Mouse (Mus musculus): ENCODE results near the gene C1ql2. TPM values are rescaled to one million over a fixed set of nuclear protein-coding genes. Genes with fewer than 3 reads are reported as not detected.
A peak's percentile ranks its signal among the peaks of the same experiment; 100 is the strongest.

The C1ql2 gene
- total RNA-seq (2017): not detected in 3 replicates

- no peak for ATAC-seq (replicated peaks; ENCODE audit: insufficient number of reproducible peaks, low FRiP score, low TSS enrichment, poor library complexity, severe bottlenecking)
Observed at GRCm38 (mm10) chr1:120340419-120341171, at the start of gene C1ql2. Gene C1ql2, plus strand, starts transcription at chr1:120340582.

GRCm38 (mm10) chr1:120291709-120292108 lies 48.7 kb upstream of the C1ql2 start:
- no peak for ATAC-seq (replicated peaks; ENCODE audit: insufficient number of reproducible peaks, low FRiP score, low TSS enrichment, poor library complexity, severe bottlenecking)

- peak; percentile 53; the same call in 1 of the 2 replicates for ATAC-seq (replicated peaks; ENCODE audit: insufficient number of reproducible peaks, low FRiP score, low TSS enrichment, poor library complexity, severe bottlenecking)
Observed at GRCm38 (mm10) chr1:120293803-120294202, 46.6 kb upstream of the C1ql2 start.

GRCm38 (mm10) chr1:120296936-120297335 lies 43.4 kb upstream of the C1ql2 start:
- no peak for ATAC-seq (replicated peaks; ENCODE audit: insufficient number of reproducible peaks, low FRiP score, low TSS enrichment, poor library complexity, severe bottlenecking)

GRCm38 (mm10) chr1:120305801-120306200 lies 34.6 kb upstream of the C1ql2 start:
- no peak for ATAC-seq (replicated peaks; ENCODE audit: insufficient number of reproducible peaks, low FRiP score, low TSS enrichment, poor library complexity, severe bottlenecking)

- ATAC-seq (replicated peaks; ENCODE audit: insufficient number of reproducible peaks, low FRiP score, low TSS enrichment, poor library complexity, severe bottlenecking): no peak
Observed at GRCm38 (mm10) chr1:120321270-120322021, 18.9 kb upstream of the C1ql2 start.

GRCm38 (mm10) chr1:120323131-120323561 lies 17.2 kb upstream of the C1ql2 start:
- no peak for ATAC-seq (replicated peaks; ENCODE audit: insufficient number of reproducible peaks, low FRiP score, low TSS enrichment, poor library complexity, severe bottlenecking)

- ATAC-seq (replicated peaks; ENCODE audit: insufficient number of reproducible peaks, low FRiP score, low TSS enrichment, poor library complexity, severe bottlenecking): no peak
Observed at GRCm38 (mm10) chr1:120327714-120328113, 12.7 kb upstream of the C1ql2 start.

GRCm38 (mm10) chr1:120328212-120328611 lies 12.2 kb upstream of the C1ql2 start:
- ATAC-seq (replicated peaks; ENCODE audit: insufficient number of reproducible peaks, low FRiP score, low TSS enrichment, poor library complexity, severe bottlenecking): no peak

- no peak for ATAC-seq (replicated peaks; ENCODE audit: insufficient number of reproducible peaks, low FRiP score, low TSS enrichment, poor library complexity, severe bottlenecking)
Observed at GRCm38 (mm10) chr1:120331841-120332240, 8.5 kb upstream of the C1ql2 start.

GRCm38 (mm10) chr1:120337970-120338369 lies 2.4 kb upstream of the C1ql2 start:
- ATAC-seq (replicated peaks; ENCODE audit: insufficient number of reproducible peaks, low FRiP score, low TSS enrichment, poor library complexity, severe bottlenecking): no peak

- no peak for ATAC-seq (replicated peaks; ENCODE audit: insufficient number of reproducible peaks, low FRiP score, low TSS enrichment, poor library complexity, severe bottlenecking)
Observed at GRCm38 (mm10) chr1:120341172-120341675, 842 bp downstream of the C1ql2 start.

- no peak for ATAC-seq (replicated peaks; ENCODE audit: insufficient number of reproducible peaks, low FRiP score, low TSS enrichment, poor library complexity, severe bottlenecking)
Observed at GRCm38 (mm10) chr1:120341811-120342370, 1.5 kb downstream of the C1ql2 start.

- no peak for ATAC-seq (replicated peaks; ENCODE audit: insufficient number of reproducible peaks, low FRiP score, low TSS enrichment, poor library complexity, severe bottlenecking)
Observed at GRCm38 (mm10) chr1:120342371-120342821, 2.0 kb downstream of the C1ql2 start.

GRCm38 (mm10) chr1:120345001-120345400 lies 4.6 kb downstream of the C1ql2 start:
- no peak for ATAC-seq (replicated peaks; ENCODE audit: insufficient number of reproducible peaks, low FRiP score, low TSS enrichment, poor library complexity, severe bottlenecking)

- no peak for ATAC-seq (replicated peaks; ENCODE audit: insufficient number of reproducible peaks, low FRiP score, low TSS enrichment, poor library complexity, severe bottlenecking)
Observed at GRCm38 (mm10) chr1:120354387-120354786, 14.0 kb downstream of the C1ql2 start.

- ATAC-seq (replicated peaks; ENCODE audit: insufficient number of reproducible peaks, low FRiP score, low TSS enrichment, poor library complexity, severe bottlenecking): no peak
Observed at GRCm38 (mm10) chr1:120357371-120358274, 17.2 kb downstream of the C1ql2 start.

- no peak for ATAC-seq (replicated peaks; ENCODE audit: insufficient number of reproducible peaks, low FRiP score, low TSS enrichment, poor library complexity, severe bottlenecking)
Observed at GRCm38 (mm10) chr1:120363638-120364037, 23.3 kb downstream of the C1ql2 start.

All from monocyte, adult 5-6 weeks (primary cell).